Mouse (Mus musculus): Measurements from ENCODE around the gene Cldn10. TPM values are rescaled to one million over a fixed set of nuclear protein-coding genes. Genes with fewer than 3 reads are reported as not detected.
A peak's percentile ranks its signal among the peaks of the same experiment; 100 is the strongest.

Cldn10 gene
- polyA plus RNA-seq, 1 experiment from 2014 or later, result 1.4 TPM

GRCm38 (mm10) chr14:118907592-118907991 is 119.9 kb downstream of the Cldn10 start:
- Histone ChIP-seq H3K9ac (no peak overlapping the region), H3K27ac (no peak overlapping the region), H3K4me2 (no peak overlapping the region), H3K27me3 (no peaks in the 10 kb centered on the region), H3K9me3 (no peaks in the 10 kb centered on the region), H3K36me3 (peaks cover 66% of the 10 kb centered on the region), H3K4me3 (no peak overlapping the region), H3K4me1 (no peaks in the 10 kb centered on the region; the same call in 1 of the 2 replicates)
- WGBS, result 79% methylated on average over 8 of the region's 8 CpGs
- ATAC-seq (ENCODE audit: insufficient number of reproducible peaks, low FRiP score, low TSS enrichment, low read depth), result no peak

DNA sequence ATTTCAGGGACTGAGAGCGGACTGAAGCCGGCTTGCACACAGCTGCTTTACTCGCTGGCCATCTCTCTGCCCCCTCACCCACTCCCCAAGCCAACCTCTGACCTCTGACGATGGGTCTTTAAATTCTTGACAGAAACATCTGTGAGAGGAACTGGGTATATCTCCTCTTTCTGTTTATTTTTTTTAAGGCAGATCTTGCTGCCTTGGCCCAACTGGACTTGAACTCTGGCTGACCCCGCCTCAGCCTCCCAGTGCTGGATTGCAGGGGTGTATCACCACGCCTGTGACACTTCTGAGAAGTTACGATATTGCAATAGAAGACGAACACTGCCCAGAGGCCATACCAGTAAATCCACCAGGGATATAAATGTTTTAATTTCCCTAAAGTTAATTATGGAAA is 122.2 kb downstream of the Cldn10 start:
- Histone ChIP-seq H3K4me1 (no peaks in the 10 kb centered on the region), H3K4me2 (no peak overlapping the region), H3K4me3 (no peak overlapping the region), H3K36me3 (peaks cover 55% of the 10 kb centered on the region), H3K27me3 (no peaks in the 10 kb centered on the region), H3K9ac (no peak overlapping the region), H3K9me3 (no peaks in the 10 kb centered on the region), H3K27ac (no peak overlapping the region)
- ATAC-seq (ENCODE audit: insufficient number of reproducible peaks, low FRiP score, low TSS enrichment, low read depth), result no peak
- WGBS, result 66% methylated on average over 8 of the region's 8 CpGs

GRCm38 (mm10) chr14:118910332-118911222 is 122.9 kb downstream of the Cldn10 start:
- WGBS, result 68% methylated on average over 29 of the region's 29 CpGs
- Histone ChIP-seq H3K4me3 (no peak overlapping the region), H3K9ac (no peak overlapping the region), H3K4me1 (no peaks in the 10 kb centered on the region), H3K9me3 (no peaks in the 10 kb centered on the region), H3K4me2 (no peak overlapping the region), H3K36me3 (peaks cover 57% of the 10 kb centered on the region), H3K27me3 (no peaks in the 10 kb centered on the region), H3K27ac (no peak overlapping the region)
- ATAC-seq (ENCODE audit: insufficient number of reproducible peaks, low FRiP score, low TSS enrichment, low read depth), result no peak

DNA sequence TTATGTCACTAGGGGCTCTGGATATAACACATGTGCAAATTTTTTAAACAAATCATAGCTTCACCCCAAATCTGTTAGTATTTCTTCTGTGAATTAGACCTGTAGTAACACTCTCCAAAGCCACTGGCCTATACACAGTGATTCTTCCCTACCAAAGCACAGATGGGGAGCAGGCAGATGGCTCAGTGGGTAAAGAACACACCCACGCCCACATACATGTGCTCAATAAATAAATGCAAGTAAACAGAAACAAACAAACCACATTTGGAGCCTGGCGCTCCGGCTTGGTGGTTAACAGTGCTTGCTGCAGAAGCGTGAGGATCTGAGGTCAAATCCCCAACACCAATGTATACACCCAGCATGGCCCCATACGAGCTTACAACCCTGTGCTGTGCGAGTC is 123.8 kb downstream of the Cldn10 start:
- Histone ChIP-seq H3K4me3 (no peak overlapping the region), H3K4me2 (no peak overlapping the region), H3K9me3 (no peaks in the 10 kb centered on the region), H3K36me3 (peaks cover 59% of the 10 kb centered on the region), H3K4me1 (no peaks in the 10 kb centered on the region), H3K9ac (no peak overlapping the region), H3K27me3 (no peaks in the 10 kb centered on the region), H3K27ac (no peak overlapping the region)
- 88% methylated on average over 6 of the region's 6 CpGs for WGBS
- no peak for ATAC-seq (ENCODE audit: insufficient number of reproducible peaks, low FRiP score, low TSS enrichment, low read depth)

DNA sequence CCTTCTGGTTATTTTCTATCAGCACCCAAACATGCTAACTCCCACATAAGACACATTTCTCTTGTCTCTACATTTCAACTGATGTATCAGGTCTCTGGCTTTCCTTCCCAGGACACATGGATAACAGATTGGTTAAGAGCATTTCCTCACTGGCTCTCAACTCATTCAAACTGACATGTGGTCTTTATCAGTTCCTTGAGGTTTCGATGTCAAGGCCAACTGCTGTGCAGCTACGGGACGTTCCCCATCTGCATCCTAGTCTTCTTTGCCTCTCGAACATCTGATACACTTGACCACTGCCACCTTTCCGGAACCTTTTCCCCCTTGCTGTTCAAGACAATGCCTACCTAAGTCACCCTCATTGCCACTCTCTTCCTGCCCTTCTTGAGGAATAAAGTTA is 125.9 kb downstream of the Cldn10 start:
- WGBS, result 72% methylated on average over 5 of the region's 5 CpGs
- peaks cover 43% of the 10 kb centered on the region; the same call in 1 of the 2 replicates for H3K36me3 ChIP-seq

GRCm38 (mm10) chr14:118919025-118919424 is 131.3 kb downstream of the Cldn10 start:
- Histone ChIP-seq H3K9me3 (no peaks in the 10 kb centered on the region), H3K4me3 (no peak overlapping the region), H3K36me3 (peaks cover 16% of the 10 kb centered on the region; the same call in 1 of the 2 replicates), H3K27me3 (peaks cover 12% of the 10 kb centered on the region; the same call in 1 of the 2 replicates), H3K27ac (no peak overlapping the region), H3K9ac (no peak overlapping the region), H3K4me1 (peaks cover 20% of the 10 kb centered on the region), H3K4me2 (no peak overlapping the region)
- WGBS, result 63% methylated on average over 8 of the region's 8 CpGs
- no peak for ATAC-seq (ENCODE audit: insufficient number of reproducible peaks, low FRiP score, low TSS enrichment, low read depth)

More for the DNA sequence above, 125.9 kb downstream of the Cldn10 start:
- Histone ChIP-seq H3K27ac (no peak overlapping the region), H3K4me3 (no peak overlapping the region), H3K4me1 (no peaks in the 10 kb centered on the region), H3K4me2 (no peak overlapping the region), H3K27me3 (no peaks in the 10 kb centered on the region), H3K9me3 (no peaks in the 10 kb centered on the region), H3K9ac (no peak overlapping the region)
- no peak for ATAC-seq (ENCODE audit: insufficient number of reproducible peaks, low FRiP score, low TSS enrichment, low read depth)

GRCm38 (mm10) chr14:118920654-118921053 is 132.9 kb downstream of the Cldn10 start:
- H3K9me3 ChIP-seq, result no peaks in the 10 kb centered on the region
- WGBS, result 65% methylated on average over 7 of the region's 7 CpGs
- peaks cover 8% of the 10 kb centered on the region; the same call in 1 of the 2 replicates for H3K36me3 ChIP-seq
- no peak overlapping the region for H3K27ac ChIP-seq
- no peak overlapping the region for H3K9ac ChIP-seq
- peaks cover 12% of the 10 kb centered on the region; the same call in 1 of the 2 replicates for H3K27me3 ChIP-seq
- no peak for ATAC-seq (ENCODE audit: insufficient number of reproducible peaks, low FRiP score, low TSS enrichment, low read depth)
- no peak overlapping the region for H3K4me3 ChIP-seq
- H3K4me1 ChIP-seq, result peaks cover 29% of the 10 kb centered on the region
- H3K4me2 ChIP-seq, result no peak overlapping the region

- 32% methylated on average over 22 of the region's 22 CpGs for WGBS
- peaks cover 12% of the 10 kb centered on the region; the same call in 1 of the 2 replicates for H3K27me3 ChIP-seq
- peak overlapping the region; percentile 81 for H3K4me2 ChIP-seq
- H3K27ac ChIP-seq, result no peak overlapping the region
- H3K4me1 ChIP-seq, result peaks cover 33% of the 10 kb centered on the region
- peaks cover 4% of the 10 kb centered on the region; the same call in 1 of the 2 replicates for H3K36me3 ChIP-seq
- H3K9me3 ChIP-seq, result no peaks in the 10 kb centered on the region
- ATAC-seq (ENCODE audit: insufficient number of reproducible peaks, low FRiP score, low TSS enrichment, low read depth), result no peak
- peak overlapping the region; percentile 26 for H3K9ac ChIP-seq
- peak overlapping the region; percentile 42 for H3K4me3 ChIP-seq
These were observed 134.5 kb downstream of the Cldn10 start for GRCm38 (mm10) chr14:118922251-118922650.

- Histone ChIP-seq H3K9ac (peak overlapping the region; percentile 26), H3K4me3 (peak overlapping the region; percentile 42), H3K4me2 (peak overlapping the region; percentile 81), H3K4me1 (peaks cover 33% of the 10 kb centered on the region), H3K27ac (no peak overlapping the region), H3K27me3 (peaks cover 12% of the 10 kb centered on the region; the same call in 1 of the 2 replicates), H3K36me3 (peaks cover 4% of the 10 kb centered on the region; the same call in 1 of the 2 replicates), H3K9me3 (no peaks in the 10 kb centered on the region)
- WGBS, result 3% methylated on average over 47 of the region's 47 CpGs
- peak; percentile 12; the same call in 1 of the 2 replicates for ATAC-seq (ENCODE audit: insufficient number of reproducible peaks, low FRiP score, low TSS enrichment, low read depth)
These were observed 135.0 kb downstream of the Cldn10 start for GRCm38 (mm10) chr14:118922667-118923184.

Other genes with a start within 250 kb of the Cldn10 start
- gene Abcc4, start 81.7 kb upstream of the Cldn10 start, polyA plus RNA-seq (2015; fragmentation: Nextera tagmentation; extraction: Ambion mirVana), result 1.4 and 1.8 TPM in 2 replicates
- 13.2 and 19.1 TPM in 2 replicates for gene Dzip1, start 137.6 kb downstream of the Cldn10 start, polyA plus RNA-seq (2015; fragmentation: Nextera tagmentation; extraction: Ambion mirVana)
- 44.1 and 47.7 TPM in 2 replicates for gene Dnajc3, start 150.1 kb downstream of the Cldn10 start, polyA plus RNA-seq (2015; fragmentation: Nextera tagmentation; extraction: Ambion mirVana)